Mouse (Mus musculus) G1E (cell line): ENCODE data around the gene Galnt6. TPM values are rescaled to one million over a fixed set of nuclear protein-coding genes. Genes with fewer than 3 reads are reported as not detected.

Experiments
- ATAC-seq: 2 replicates; pipeline ENCODE4 v1.8.0; 2016; ENCODE audit warnings: mild to moderate bottlenecking; ENCODE audit not compliant: insufficient number of reproducible peaks, poor library complexity, low FRiP score, severe bottlenecking; ENCODE audit errors: extremely low read depth
- DNase-seq: peaks from one replicate; pipeline ENCODE4 v3.0.0; 2012; ENCODE audit warnings: low spot score
- H3K27me3 ChIP-seq: 2 replicates; pipeline ENCODE4 v1.6.1; 2012; ENCODE audit warnings: mild to moderate bottlenecking, low read length, inconsistent platforms; ENCODE audit not compliant: insufficient read depth
- H3K36me3 ChIP-seq: replicated peaks from 2 replicates; pipeline ENCODE3; 2012; ENCODE audit warnings: mild to moderate bottlenecking, inconsistent platforms
- H3K4me1 ChIP-seq: 2 replicates; pipeline ENCODE4 v1.6.1; 2012; ENCODE audit warnings: low read depth, low read length, inconsistent platforms, mixed read lengths; ENCODE audit not compliant: insufficient read depth
- H3K4me3 ChIP-seq: 2 replicates; pipeline ENCODE4 v1.5.1; 2012; ENCODE audit warnings: low read depth, mild to moderate bottlenecking, inconsistent platforms, low read length, moderate library complexity, mixed read lengths
- H3K9me3 ChIP-seq: replicated peaks from 2 replicates; pipeline ENCODE4 v1.6.1; 2012; ENCODE audit warnings: inconsistent platforms
- CTCF ChIP-seq: IDR thresholded peaks from 2 replicates; pipeline ENCODE4 v1.5.1; 2012; ENCODE audit warnings: low read depth, low read length, inconsistent platforms, mixed read lengths
- GATA1 ChIP-seq: IDR thresholded peaks from 2 replicates; pipeline ENCODE4 v1.6.1; 2012; ENCODE audit warnings: borderline replicate concordance, low read length, inconsistent platforms, mixed read lengths
- GATA2 ChIP-seq: IDR thresholded peaks from 2 replicates; pipeline ENCODE4 v1.6.1; 2012; ENCODE audit warnings: low read depth, low read length, inconsistent platforms, borderline replicate concordance
- POLR2AphosphoS5 ChIP-seq: IDR thresholded peaks from 2 replicates; pipeline ENCODE4 v1.6.1; 2012; ENCODE audit warnings: low read depth, low read length, inconsistent platforms; ENCODE audit not compliant: insufficient replicate concordance
- TAL1 ChIP-seq: conservative IDR thresholded peaks from 2 replicates; pipeline ENCODE4 v1.6.1; 2012; ENCODE audit warnings: low read depth, low read length, inconsistent platforms, mixed read lengths
- polyA plus RNA-seq: library from polyadenylated mRNA; stranded (reverse); fragments of >175 nt; gene quantifications from 2 replicates; pipeline ENCODE4 v1.2.3, GENCODE M21; 2012
- total RNA-seq, 2 experiments: library from RNA; stranded (forward) in 1 of 2; stranded (reverse) in 1 of 2; fragments of 200-1000 nt in 1 of 2; fragments of >200 nt in 1 of 2; fragmentation: Nextera tagmentation in 1 of 2; gene quantifications; 2 replicates each; pipeline ENCODE4 v1.2.3; 2014 to 2017

Gene Galnt6
- total and polyA plus RNA-seq, 3 experiments, result 0.02 to 0.05 TPM; not detected in 1

DNA sequence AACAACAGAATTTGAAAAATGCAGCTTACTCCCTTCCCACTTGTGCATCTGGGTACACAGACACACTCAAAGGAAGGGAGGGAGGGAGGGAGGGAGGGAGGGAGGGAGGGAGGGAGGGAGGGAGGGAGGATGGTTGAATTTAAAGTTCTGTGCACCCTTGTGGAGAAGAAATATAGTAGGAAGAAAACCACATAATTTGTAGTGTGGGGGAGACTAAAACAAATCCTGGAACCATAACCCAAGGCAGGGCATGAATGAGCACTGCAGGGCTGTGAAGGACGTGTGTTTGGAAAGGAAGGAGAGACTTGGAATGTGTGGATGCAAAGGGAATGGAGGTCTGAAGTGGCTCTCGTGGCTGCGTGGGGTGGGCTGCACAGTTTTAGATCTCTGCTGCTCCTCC lies 53.7 kb downstream of the Galnt6 start:
- Histone ChIP-seq H3K27me3 (no peaks in the 10 kb centered on the region), H3K36me3 (no peaks in the 10 kb centered on the region), H3K4me1 (peaks cover 36% of the 10 kb centered on the region), H3K4me3 (no peak overlapping the region), H3K9me3 (no peaks in the 10 kb centered on the region)
- no peak for TF ChIP-seq TAL1
- no peak for TF ChIP-seq CTCF
- no peak for TF ChIP-seq GATA2
- TF ChIP-seq GATA1, result no peak
- TF ChIP-seq POLR2AphosphoS5, result no peak
- no peak for DNase-seq
- no peak for ATAC-seq

DNA sequence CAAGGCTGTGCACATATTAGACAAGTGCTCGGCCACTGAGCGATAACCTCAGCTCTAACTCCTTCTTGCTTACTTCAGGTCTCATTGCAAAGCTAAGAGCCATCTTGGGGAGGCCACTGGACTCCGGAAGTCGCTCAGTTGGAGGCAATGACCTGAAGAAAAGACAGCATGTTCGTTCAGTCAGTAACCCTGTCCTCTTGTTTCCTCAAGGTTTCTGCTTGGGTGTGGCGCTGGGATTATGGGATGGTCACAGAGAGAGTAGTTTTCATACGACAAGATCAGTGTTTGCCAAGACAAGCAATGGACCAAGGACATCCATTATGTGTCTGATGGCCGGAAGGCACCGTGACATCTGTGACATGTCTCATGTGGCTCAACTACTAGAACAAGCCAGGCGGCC lies 54.6 kb downstream of the Galnt6 start:
- no peak for TF ChIP-seq CTCF
- TF ChIP-seq POLR2AphosphoS5, result no peak
- no peak for TF ChIP-seq GATA2
- no peak for TF ChIP-seq TAL1
- TF ChIP-seq GATA1, result no peak
- no peaks in the 10 kb centered on the region for H3K36me3 ChIP-seq
- H3K27me3 ChIP-seq, result peaks cover under 1% of the 10 kb centered on the region; the same call in 1 of the 2 replicates
- H3K9me3 ChIP-seq, result no peaks in the 10 kb centered on the region
- DNase-seq (no peak), ATAC-seq (no peak)
- no peak overlapping the region for H3K4me3 ChIP-seq
- H3K4me1 ChIP-seq, result peaks cover 35% of the 10 kb centered on the region

DNA sequence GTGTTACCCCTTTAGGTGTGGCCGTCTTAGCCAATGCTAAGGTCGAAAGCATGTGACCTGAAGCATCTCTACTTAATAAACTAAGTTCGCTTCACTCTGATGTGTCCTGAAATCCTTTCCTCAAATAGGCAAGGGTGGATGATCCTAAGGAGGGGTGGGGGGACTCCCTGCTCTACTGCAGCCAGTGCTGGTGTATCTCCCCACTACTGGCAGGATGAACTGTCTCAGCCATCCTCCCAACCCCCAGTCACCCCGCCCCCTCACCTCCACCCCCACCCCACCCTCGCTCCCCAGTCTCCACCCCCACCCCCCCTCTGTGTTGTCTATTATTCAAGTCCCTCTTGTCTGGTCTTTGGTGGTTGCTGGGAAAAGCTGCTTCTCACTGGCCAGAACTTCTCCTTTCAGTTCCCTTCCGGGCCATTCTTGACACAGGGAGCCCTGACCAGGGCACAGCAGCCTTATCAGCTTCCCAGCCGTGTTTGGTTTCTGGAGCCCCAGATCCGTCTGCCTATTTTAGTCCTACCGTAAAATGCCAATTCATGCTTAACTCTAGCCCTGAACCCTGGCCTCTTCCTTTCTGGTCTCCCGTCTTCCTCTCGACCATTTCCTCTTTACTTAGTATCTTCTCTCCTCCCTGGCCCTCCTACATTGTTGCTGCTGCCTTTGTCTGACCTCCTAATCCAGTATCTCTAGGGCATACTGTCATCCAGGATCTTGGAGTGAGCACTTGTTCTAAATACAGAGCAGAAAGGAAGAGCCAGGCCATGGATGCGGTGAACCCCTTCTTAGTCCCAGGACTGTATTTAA lies 55.4 kb downstream of the Galnt6 start:
- no peak for TF ChIP-seq GATA2
- no peak; the same call in 1 of the 2 replicates for TF ChIP-seq TAL1
- no peak for TF ChIP-seq POLR2AphosphoS5
- no peak for TF ChIP-seq CTCF
- TF ChIP-seq GATA1, result no peak
- H3K4me3 ChIP-seq, result peak overlapping the region; percentile 50; the same call in 1 of the 2 replicates
- H3K4me1 ChIP-seq, result peaks cover 42% of the 10 kb centered on the region
- peak; percentile 86 for DNase-seq
- no peaks in the 10 kb centered on the region for H3K36me3 ChIP-seq
- ATAC-seq, result peak; percentile 86
- peaks cover 7% of the 10 kb centered on the region; the same call in 1 of the 2 replicates for H3K27me3 ChIP-seq
- H3K9me3 ChIP-seq, result no peaks in the 10 kb centered on the region

DNA sequence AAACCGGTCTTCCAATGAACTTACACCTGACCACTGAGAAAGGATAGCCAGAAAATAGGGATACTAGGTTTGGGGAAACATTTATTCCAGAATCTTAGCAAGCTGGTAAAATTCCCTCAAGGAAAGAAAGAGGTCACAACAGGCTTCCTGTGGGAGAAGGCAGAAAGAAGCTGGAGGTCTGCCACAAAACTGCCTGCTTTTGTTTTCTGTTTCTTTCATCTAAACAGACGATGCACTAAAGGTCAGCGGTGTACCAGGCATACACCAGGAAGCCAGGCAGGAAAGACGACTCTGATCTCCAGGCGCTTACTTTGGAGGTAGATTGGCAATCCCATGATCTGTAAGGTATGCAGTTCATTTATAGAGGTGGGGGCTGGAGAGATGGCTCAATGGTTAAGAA lies 58.3 kb downstream of the Galnt6 start:
- peaks cover 19% of the 10 kb centered on the region for H3K27me3 ChIP-seq
- TF ChIP-seq TAL1 (no peak), CTCF (no peak)
- no peak overlapping the region for H3K4me3 ChIP-seq
- H3K4me1 ChIP-seq, result peaks cover 49% of the 10 kb centered on the region
- DNase-seq (no peak), ATAC-seq (no peak)
- H3K9me3 ChIP-seq, result no peaks in the 10 kb centered on the region
- no peaks in the 10 kb centered on the region for H3K36me3 ChIP-seq

DNA sequence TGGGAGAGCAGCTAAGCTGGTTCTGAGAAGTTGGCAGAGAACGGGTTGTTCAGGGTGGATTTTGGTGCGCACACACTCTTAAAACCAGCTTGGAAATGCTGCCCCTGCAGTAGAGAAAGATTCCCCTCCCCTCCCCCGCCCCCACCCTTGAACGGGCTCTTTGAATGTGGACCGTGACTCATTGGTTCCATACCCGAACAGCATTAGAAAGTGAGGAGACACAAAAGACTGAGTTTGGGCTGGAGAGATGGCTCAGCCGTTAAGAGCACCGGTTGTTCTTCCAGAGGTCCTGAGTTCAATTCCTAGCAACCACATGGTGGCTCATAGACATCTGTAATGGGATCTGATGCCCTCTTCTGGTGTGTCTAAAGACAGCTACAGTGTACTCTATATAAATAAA lies 59.2 kb downstream of the Galnt6 start:
- ATAC-seq (no peak), DNase-seq (no peak)
- no peaks in the 10 kb centered on the region for H3K36me3 ChIP-seq
- H3K27me3 ChIP-seq, result peaks cover 19% of the 10 kb centered on the region
- H3K9me3 ChIP-seq, result no peaks in the 10 kb centered on the region
- H3K4me1 ChIP-seq, result peaks cover 46% of the 10 kb centered on the region
- no peak for TF ChIP-seq GATA1
- TF ChIP-seq TAL1, result no peak
- no peak for TF ChIP-seq CTCF
- no peak for TF ChIP-seq GATA2
- TF ChIP-seq POLR2AphosphoS5, result no peak
- no peak overlapping the region for H3K4me3 ChIP-seq

DNA sequence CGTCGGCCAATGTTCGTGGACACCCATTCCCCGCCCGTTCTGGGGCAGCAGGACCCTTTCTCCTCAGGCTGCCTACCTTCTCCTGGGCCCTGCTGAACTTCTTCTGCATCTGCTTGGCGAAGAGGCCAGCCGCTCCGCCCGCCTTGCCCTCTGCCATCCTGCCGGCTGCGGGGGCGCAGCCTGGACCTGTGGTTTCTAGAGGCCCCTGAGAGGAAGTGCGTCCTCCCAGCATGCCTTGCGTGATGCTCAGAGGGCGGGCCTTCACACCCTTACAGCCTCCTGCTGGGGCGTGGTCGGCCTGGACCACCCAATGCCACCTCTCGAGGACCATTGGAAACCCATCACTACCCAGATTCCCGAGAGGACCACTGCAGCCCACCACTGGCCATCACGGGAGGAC lies 59.8 kb downstream of the Galnt6 start, which contains the start of gene Bin2:
Gene Bin2, minus strand, starts transcription at position 217 of the 400 bp plus-strand sequence.
- no peak for ATAC-seq
- Histone ChIP-seq H3K9me3 (no peaks in the 10 kb centered on the region), H3K36me3 (no peaks in the 10 kb centered on the region), H3K4me1 (peaks cover 46% of the 10 kb centered on the region), H3K4me3 (peak within 1 kb of the TSS; percentile 54; the same call in 1 of the 2 replicates), H3K27me3 (peaks cover 22% of the 10 kb centered on the region)
- DNase-seq, result no peak
- TF ChIP-seq TAL1 (no peak), CTCF (no peak), POLR2AphosphoS5 (no peak)
